Mouse (Mus musculus): Measurements from ENCODE around the gene Adad1. TPM values are rescaled to one million over a fixed set of nuclear protein-coding genes. Genes with fewer than 3 reads are reported as not detected.
A peak's percentile ranks its signal among the peaks of the same experiment; 100 is the strongest.

The Adad1 gene
- under 1 TPM in 1 of 2 experiments, not detected in 1; 0.14 TPM for total RNA-seq (2021)

- DNase-seq = no peak
These were observed at the start of gene Adad1 for GRCm38 (mm10) chr3:37063406-37063805. Gene Adad1 (plus strand): TSS chr3:37063527.

GRCm38 (mm10) chr3:37037979-37038378, 25.3 kb upstream of the Adad1 start:
- no peak for DNase-seq

GRCm38 (mm10) chr3:37039811-37040210, 23.5 kb upstream of the Adad1 start:
- peak; percentile 33 for DNase-seq

- DNase-seq = no peak
These were observed 11.8 kb upstream of the Adad1 start for GRCm38 (mm10) chr3:37051491-37051890.

GRCm38 (mm10) chr3:37073211-37073610, 9.9 kb downstream of the Adad1 start:
- DNase-seq = peak; percentile 65

- DNase-seq = no peak
These were observed 21.5 kb downstream of the Adad1 start for GRCm38 (mm10) chr3:37084860-37085259.

- no peak for DNase-seq
These were observed 27.4 kb downstream of the Adad1 start for GRCm38 (mm10) chr3:37090721-37091120.

- no peak for DNase-seq
These were observed 62.3 kb downstream of the Adad1 start, which contains the start of gene Il2 for GRCm38 (mm10) chr3:37125655-37126054. Gene Il2 (minus strand): TSS chr3:37125959.

GRCm38 (mm10) chr3:37126162-37126561, 62.8 kb downstream of the Adad1 start:
- DNase-seq = no peak

GRCm38 (mm10) chr3:37128269-37128668, 64.9 kb downstream of the Adad1 start:
- DNase-seq = peak; percentile 30

GRCm38 (mm10) chr3:37129063-37129462, 65.7 kb downstream of the Adad1 start:
- DNase-seq = peak; percentile 17

GRCm38 (mm10) chr3:37137231-37137630, 73.9 kb downstream of the Adad1 start:
- no peak for DNase-seq

GRCm38 (mm10) chr3:37139192-37139591, 75.9 kb downstream of the Adad1 start:
- DNase-seq = no peak

GRCm38 (mm10) chr3:37140168-37140906, 77.0 kb downstream of the Adad1 start:
- no peak for DNase-seq

GRCm38 (mm10) chr3:37141827-37142226, 78.5 kb downstream of the Adad1 start:
- DNase-seq = no peak

GRCm38 (mm10) chr3:37144979-37145378, 81.7 kb downstream of the Adad1 start:
- DNase-seq = no peak

GRCm38 (mm10) chr3:37146406-37146805, 83.1 kb downstream of the Adad1 start:
- peak; percentile 62 for DNase-seq

- DNase-seq = no peak
These were observed 83.5 kb downstream of the Adad1 start for GRCm38 (mm10) chr3:37146810-37147209.

GRCm38 (mm10) chr3:37152274-37152673, 88.9 kb downstream of the Adad1 start:
- no peak for DNase-seq

- no peak for DNase-seq
These were observed 89.7 kb downstream of the Adad1 start for GRCm38 (mm10) chr3:37153004-37153403.

- no peak for DNase-seq
These were observed 91.1 kb downstream of the Adad1 start for GRCm38 (mm10) chr3:37154396-37154795.

- DNase-seq = peak; percentile 2
These were observed 93.8 kb downstream of the Adad1 start for GRCm38 (mm10) chr3:37157082-37157481.

- DNase-seq = peak; percentile 0
These were observed 94.9 kb downstream of the Adad1 start for GRCm38 (mm10) chr3:37158246-37158645.

- DNase-seq = no peak
These were observed 97.8 kb downstream of the Adad1 start for GRCm38 (mm10) chr3:37161096-37161495.

Data from heart, postnatal 4 days (tissue).